Mouse (Mus musculus) E14TG2a.4 (cell line): ENCODE data around the gene Adam1b.
"Not testable (repeated sequence)": the region's sequence is repeated elsewhere in the genome, so short reads cannot be mapped to it uniquely, and the experiment has no call there.

ENCODE experiments used
- H3K27me3 ChIP-seq: 2 replicates; pipeline ENCODE4 v1.6.1; 2014; ENCODE audit warnings: low read length, control low read depth; ENCODE audit not compliant: insufficient read depth
- H3K36me3 ChIP-seq: 2 replicates; pipeline ENCODE4 v1.6.1; 2014; ENCODE audit warnings: low read length, control low read depth; ENCODE audit not compliant: insufficient read depth
- H3K4me1 ChIP-seq: replicated peaks from 2 replicates; pipeline ENCODE4 v1.6.1; 2014; ENCODE audit warnings: low read depth, low read length, control low read depth
- H3K4me3 ChIP-seq: replicated peaks from 2 replicates; pipeline ENCODE4 v1.5.1; 2014; ENCODE audit warnings: mild to moderate bottlenecking, low read length
- H3K9me3 ChIP-seq: 2 replicates; pipeline ENCODE4 v1.6.1; 2014; ENCODE audit warnings: low read length, control low read depth
- CTCF ChIP-seq: conservative IDR thresholded peaks from 2 replicates; pipeline ENCODE4 v1.5.1; 2014; ENCODE audit warnings: low read length
- NANOG ChIP-seq: IDR thresholded peaks from 2 replicates; pipeline ENCODE4 v1.6.1; 2014; ENCODE audit warnings: borderline replicate concordance, low read length, mixed read lengths
- POU5F1 ChIP-seq: IDR thresholded peaks from 2 replicates; pipeline ENCODE4 v1.6.1; 2014; ENCODE audit warnings: low read length, borderline replicate concordance

Adam1b gene

DNA sequence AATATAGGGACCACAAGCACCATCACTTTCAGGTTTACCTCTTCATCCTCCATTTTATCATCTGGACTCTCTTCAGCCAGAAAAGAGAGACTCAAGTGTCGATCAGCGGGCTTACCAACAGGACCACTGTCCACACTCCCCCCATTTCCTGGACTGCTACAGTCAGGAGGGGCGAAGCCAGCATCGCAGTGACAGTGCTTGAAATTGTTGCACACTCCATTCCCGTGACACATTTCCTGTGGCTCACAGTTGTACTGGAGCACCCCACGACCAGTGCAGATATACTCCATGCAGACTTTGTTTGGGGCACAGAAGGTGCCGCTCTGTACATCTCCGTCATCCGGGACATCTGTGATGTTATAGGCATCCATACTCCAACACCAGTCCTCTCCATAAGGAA, 15.7 kb upstream of the Adam1b start:
- no peaks in the 10 kb centered on the region for H3K27me3 ChIP-seq
- no peaks in the 10 kb centered on the region for H3K9me3 ChIP-seq
- TF ChIP-seq NANOG (no peak), CTCF (no peak), POU5F1 (no peak)
- peaks cover 20% of the 10 kb centered on the region for H3K4me1 ChIP-seq
- no peak overlapping the region for H3K4me3 ChIP-seq
- H3K36me3 ChIP-seq, result peaks cover 38% of the 10 kb centered on the region

DNA sequence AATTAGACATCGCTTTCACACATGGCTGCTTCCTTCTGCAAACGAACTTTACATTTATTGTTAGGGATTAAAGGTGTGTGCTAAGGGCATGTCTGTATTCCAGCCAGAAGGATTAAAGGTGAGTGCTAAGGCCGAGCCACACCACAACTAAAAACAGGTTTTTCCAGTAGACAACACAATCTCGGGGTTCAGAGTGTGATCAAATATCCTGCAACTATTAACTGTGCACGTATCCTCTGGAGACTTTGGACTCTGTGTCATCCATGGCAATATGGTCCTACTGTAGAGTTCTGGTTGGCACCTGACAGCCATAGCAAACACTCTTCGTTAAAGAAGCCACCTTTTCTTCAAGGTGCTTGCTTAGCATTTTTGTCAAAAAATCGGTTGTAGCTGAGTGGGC, 6.8 kb upstream of the Adam1b start:
- Histone ChIP-seq H3K4me3 (no peak overlapping the region), H3K27me3 (no peaks in the 10 kb centered on the region), H3K9me3 (no peaks in the 10 kb centered on the region), H3K36me3 (no peaks in the 10 kb centered on the region), H3K4me1 (peaks cover 13% of the 10 kb centered on the region)
- TF ChIP-seq POU5F1 (no peak), CTCF (no peak), NANOG (no peak)

GRCm38 (mm10) chr5:121506846-121507245, 3.6 kb upstream of the Adam1b start:
- H3K27me3 ChIP-seq, result no peaks in the 10 kb centered on the region
- peaks cover 23% of the 10 kb centered on the region for H3K4me1 ChIP-seq
- no peaks in the 10 kb centered on the region for H3K9me3 ChIP-seq
- TF ChIP-seq NANOG, result no peak
- no peak for TF ChIP-seq POU5F1
- no peak for TF ChIP-seq CTCF
- no peaks in the 10 kb centered on the region for H3K36me3 ChIP-seq
- no peak overlapping the region for H3K4me3 ChIP-seq

GRCm38 (mm10) chr5:121501424-121501996, 1.7 kb downstream of the Adam1b start:
- peaks cover 11% of the 10 kb centered on the region for H3K4me1 ChIP-seq
- H3K27me3 ChIP-seq, H3K9me3 ChIP-seq, H3K4me3 ChIP-seq, H3K36me3 ChIP-seq: not testable (repeated sequence)

DNA sequence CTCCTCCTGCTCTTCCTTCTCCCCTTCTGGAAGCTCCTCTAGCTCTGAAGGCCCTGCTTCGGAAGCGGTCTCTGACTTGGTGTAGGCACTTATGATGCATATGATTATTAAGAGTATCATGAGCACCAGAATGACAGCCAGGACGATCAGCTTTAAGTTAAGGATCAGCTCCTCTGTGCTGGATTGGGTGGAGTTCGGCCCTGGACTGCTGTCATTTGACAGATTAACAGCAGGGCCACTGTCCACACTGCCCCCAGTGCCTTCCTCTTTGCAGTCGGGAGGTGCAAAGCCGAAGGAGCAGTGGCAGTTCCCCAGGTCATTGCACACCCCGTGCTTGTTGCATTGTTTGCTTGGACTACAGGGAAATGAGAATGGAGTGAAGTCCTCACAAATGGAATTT, 2.5 kb downstream of the Adam1b start:
- Histone ChIP-seq H3K4me3 (no peak overlapping the region), H3K36me3 (no peaks in the 10 kb centered on the region), H3K4me1 (peaks cover 11% of the 10 kb centered on the region), H3K27me3 (no peaks in the 10 kb centered on the region), H3K9me3 (no peaks in the 10 kb centered on the region)
- no peak for TF ChIP-seq CTCF
- no peak for TF ChIP-seq POU5F1
- TF ChIP-seq NANOG, result no peak

GRCm38 (mm10) chr5:121493305-121493704, 9.9 kb downstream of the Adam1b start:
- H3K9me3 ChIP-seq, result no peaks in the 10 kb centered on the region
- H3K36me3 ChIP-seq, result no peaks in the 10 kb centered on the region
- no peaks in the 10 kb centered on the region for H3K4me1 ChIP-seq
- no peak overlapping the region for H3K4me3 ChIP-seq
- no peak for TF ChIP-seq POU5F1
- no peak for TF ChIP-seq NANOG
- TF ChIP-seq CTCF, result no peak
- no peaks in the 10 kb centered on the region for H3K27me3 ChIP-seq

- Histone ChIP-seq H3K27me3 (no peaks in the 10 kb centered on the region), H3K4me1 (peaks cover 10% of the 10 kb centered on the region; the same call in 1 of the 2 replicates), H3K36me3 (no peaks in the 10 kb centered on the region), H3K4me3 (no peak overlapping the region), H3K9me3 (no peaks in the 10 kb centered on the region)
- no peak for TF ChIP-seq POU5F1
Observed at GRCm38 (mm10) chr5:121484801-121485200, 18.4 kb downstream of the Adam1b start.

- H3K27me3 ChIP-seq, result no peaks in the 10 kb centered on the region
- H3K9me3 ChIP-seq, result no peaks in the 10 kb centered on the region
- H3K4me1 ChIP-seq, result peaks cover 13% of the 10 kb centered on the region; the same call in 1 of the 2 replicates
- H3K4me3 ChIP-seq, result no peak overlapping the region
- no peak for TF ChIP-seq NANOG
- peak; percentile 80 for TF ChIP-seq CTCF
- H3K36me3 ChIP-seq, result no peaks in the 10 kb centered on the region
Observed at GRCm38 (mm10) chr5:121477680-121478079, 25.6 kb downstream of the Adam1b start.

- peaks cover 15% of the 10 kb centered on the region for H3K4me1 ChIP-seq
- no peaks in the 10 kb centered on the region for H3K27me3 ChIP-seq
- TF ChIP-seq CTCF (no peak), POU5F1 (no peak), NANOG (no peak)
- no peaks in the 10 kb centered on the region for H3K36me3 ChIP-seq
- H3K4me3 ChIP-seq, result no peak overlapping the region
- no peaks in the 10 kb centered on the region for H3K9me3 ChIP-seq
Observed at GRCm38 (mm10) chr5:121476040-121476439, 27.2 kb downstream of the Adam1b start.

- H3K36me3 ChIP-seq, result no peaks in the 10 kb centered on the region
- H3K4me3 ChIP-seq, result no peak overlapping the region
- H3K27me3 ChIP-seq, result no peaks in the 10 kb centered on the region
- TF ChIP-seq POU5F1 (no peak), NANOG (no peak), CTCF (no peak)
- peaks cover 15% of the 10 kb centered on the region for H3K4me1 ChIP-seq
- no peaks in the 10 kb centered on the region for H3K9me3 ChIP-seq
Observed at GRCm38 (mm10) chr5:121474610-121475009, 28.6 kb downstream of the Adam1b start.
